Mouse (Mus musculus) thymus, postnatal 36 days (tissue): ENCODE data around the gene Atp1b3.
"Not testable (repeated sequence)": the region's sequence is repeated elsewhere in the genome, so short reads cannot be mapped to it uniquely, and the experiment has no call there.

ENCODE experiments used
- DNase-seq, 2 experiments: peaks; one replicate each; pipeline ENCODE4 v3.0.0; 2022; ENCODE audit warnings: mixed read lengths in 2 of 2

Gene Atp1b3

GRCm38 (mm10) chr9:96364141-96364838 lies at the start of gene Atp1b3:
Gene Atp1b3 (minus strand): TSS chr9:96364442.
- DNase-seq: peak; percentile 99 to 100

GRCm38 (mm10) chr9:96412821-96413405 lies 48.7 kb upstream of the Atp1b3 start:
- DNase-seq: no peak

DNA sequence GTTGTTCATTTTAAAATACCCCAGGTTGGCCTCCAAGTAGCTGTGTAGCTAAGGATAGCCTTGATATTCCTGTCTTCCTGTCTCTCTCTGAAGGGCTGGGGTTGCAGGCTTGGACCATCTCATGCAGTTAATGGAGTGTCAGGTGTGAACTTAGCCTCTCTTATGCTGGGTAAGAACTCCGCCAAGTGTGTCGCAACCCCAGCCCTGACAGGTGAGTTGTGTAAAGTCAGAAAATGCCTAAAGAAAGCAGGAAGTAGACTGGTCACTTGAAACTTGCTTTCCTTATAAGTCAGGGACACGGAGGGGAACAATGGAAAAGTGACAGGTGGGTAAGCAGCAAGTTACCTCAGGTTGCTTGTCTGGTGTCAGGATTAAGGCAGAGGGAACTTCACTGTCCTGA lies 40.1 kb upstream of the Atp1b3 start:
- no peak for DNase-seq

DNA sequence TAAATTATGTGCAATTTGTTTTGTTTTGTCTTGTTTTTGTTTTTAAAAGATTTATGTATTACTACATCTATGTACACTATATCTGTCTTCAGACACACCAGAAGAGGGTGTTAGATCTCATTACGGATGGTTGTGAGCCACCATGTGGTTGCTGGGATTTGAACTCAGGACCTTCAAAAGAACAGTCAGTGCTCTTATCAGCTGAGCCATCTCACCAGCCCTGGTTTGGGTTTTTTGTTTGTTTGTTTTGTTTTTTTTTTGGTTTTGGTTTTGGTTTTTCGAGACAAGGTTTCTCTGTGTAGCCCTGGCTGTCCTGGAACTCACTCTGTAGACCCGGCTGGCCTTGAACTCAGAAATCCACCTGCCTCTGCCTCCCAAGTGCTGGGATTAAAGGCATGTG lies 35.7 kb upstream of the Atp1b3 start:
- not testable (repeated sequence) for DNase-seq

DNA sequence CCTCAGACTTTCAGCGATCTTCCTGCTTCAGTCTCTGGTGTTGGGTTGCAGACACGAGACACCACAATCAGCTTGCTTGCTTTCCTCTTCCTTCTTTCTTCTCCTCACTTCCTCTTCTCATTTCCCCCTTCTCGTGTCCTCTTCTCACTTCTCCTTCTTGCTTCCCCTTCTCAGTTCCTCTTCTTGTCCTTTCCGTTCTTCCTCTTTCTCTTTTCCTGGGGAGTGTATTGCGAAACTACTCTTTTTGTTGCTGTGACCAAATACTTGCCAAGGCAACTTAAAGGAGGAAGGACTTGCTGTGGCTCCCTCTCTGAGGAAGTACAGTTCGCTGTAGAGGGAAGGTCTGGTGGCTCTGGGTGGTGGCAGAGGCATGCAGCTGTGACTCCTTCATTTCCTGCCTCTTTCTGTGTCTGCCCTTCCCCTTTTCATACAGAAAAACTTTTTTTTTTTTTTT lies 35.2 kb upstream of the Atp1b3 start:
- peak; percentile 50 to 67 for DNase-seq

DNA sequence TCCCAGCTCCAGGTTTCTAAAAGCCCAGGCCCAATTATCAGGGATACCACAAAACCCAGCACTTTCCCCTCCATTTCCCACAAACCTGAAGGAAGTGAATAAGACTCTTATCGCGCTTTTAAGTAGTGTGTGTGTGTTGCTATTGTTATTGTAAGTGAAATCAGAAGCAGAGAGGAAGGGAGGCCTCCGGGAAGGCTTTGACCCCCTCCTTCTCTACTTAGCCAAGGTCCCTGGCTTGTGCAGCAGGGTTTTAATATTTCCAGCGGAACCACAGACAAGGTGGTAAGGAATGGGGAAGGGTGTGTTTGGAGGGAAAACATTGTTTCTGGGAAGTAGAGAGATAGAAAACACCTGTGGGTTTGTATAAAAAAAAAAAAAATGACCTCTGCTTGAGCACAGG lies 34.4 kb upstream of the Atp1b3 start:
- DNase-seq: no peak

- DNase-seq: no peak
Observed at GRCm38 (mm10) chr9:96398165-96398564, 33.9 kb upstream of the Atp1b3 start.

GRCm38 (mm10) chr9:96394910-96395690 lies 30.9 kb upstream of the Atp1b3 start:
- peak; percentile 23 to 41 for DNase-seq

DNA sequence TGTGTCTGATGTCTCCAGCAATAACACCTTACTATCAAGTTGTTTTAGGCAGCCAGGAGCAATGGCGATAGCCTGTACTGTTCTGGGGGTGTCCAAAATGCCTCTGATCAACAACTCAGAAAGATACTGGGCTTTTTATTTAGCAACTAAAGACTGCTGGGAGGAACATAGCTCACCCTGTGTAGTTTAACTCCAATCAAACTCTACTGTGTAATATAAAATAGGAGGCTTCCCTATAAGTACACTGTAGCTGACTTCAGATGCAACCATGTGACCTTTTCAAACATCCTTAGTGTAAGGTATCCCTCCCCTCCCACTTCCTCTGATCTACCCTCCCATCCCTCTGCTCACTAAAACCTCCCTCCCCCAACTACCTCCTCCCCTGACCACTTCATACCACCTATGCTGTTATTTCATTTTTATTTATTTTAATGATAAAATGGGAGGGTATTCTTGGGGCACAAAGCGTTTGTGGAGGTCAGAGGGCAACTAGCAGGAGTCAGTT lies 29.5 kb upstream of the Atp1b3 start:
- no peak for DNase-seq

DNA sequence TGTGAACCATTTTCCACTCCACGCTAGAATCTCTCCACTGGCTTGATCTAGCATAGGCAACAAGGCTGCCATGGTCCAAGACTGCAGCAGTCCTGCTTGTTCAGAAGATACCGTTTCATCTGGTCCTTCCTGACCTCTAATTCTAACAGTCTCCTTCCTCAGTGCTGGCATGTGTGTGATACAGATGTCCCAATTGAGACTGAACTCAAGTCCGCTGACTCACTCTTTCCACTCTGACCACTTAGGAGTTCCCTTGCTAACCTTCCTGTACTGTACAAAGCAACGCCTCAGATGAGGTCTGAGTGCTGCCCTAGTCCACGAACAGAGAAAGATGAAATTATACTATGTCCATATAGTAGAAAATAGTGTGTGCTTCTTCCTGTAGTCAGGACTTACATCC lies 28.9 kb upstream of the Atp1b3 start:
- no peak for DNase-seq

DNA sequence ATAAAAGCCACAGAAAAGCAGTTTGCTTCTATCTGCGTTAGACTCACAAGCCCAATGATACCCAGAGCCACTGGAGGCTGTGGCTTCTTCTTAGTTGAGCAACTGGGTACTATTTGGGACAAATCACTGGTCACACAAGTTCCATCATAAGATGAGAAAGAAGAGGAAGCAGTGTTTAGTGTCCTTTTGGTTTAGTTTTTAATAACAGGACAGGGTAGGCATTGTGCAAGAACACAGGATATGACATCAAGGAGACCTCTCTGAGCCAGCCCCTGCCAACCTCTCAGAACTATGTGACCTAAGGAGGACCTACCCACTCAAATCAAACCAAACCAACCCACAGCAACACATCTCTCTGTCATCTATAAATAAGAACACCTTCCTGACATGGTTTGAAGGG lies 27.7 kb upstream of the Atp1b3 start:
- no peak for DNase-seq

DNA sequence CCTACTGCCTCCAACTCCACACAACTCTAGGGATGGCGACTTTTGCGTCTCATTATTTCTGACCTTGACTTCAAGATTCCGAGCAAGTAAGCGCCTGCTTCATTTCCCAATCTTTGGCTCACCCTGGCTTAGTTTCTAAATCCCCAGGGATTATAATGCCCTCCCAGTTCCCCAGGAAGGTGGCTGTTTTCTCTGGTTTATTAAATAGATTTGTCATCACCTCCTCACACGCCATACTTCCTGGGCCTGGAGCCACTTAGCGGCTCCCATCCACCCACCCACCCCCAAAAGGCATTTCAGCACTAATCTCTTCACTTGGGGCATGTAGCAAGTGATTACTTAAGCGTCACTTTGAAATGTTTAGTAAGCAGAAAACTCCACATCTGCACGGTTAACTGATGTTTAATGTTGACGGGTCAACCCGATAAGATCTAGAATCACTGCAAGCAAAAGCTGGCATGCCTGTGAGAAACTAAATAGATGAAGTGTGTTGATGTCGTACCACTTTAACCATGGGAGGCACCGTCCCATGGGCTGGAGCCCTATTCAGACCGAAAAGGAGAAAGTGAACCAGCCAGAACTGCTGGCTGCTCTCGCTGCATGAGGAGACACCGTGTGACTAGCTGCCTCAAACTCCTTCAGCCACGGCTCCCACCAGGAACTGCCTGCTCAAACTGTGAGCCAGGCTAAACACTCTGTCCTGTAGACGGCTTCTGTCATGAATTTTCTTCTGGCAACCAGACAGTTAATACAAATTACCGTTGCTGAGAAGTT lies 19.7 kb upstream of the Atp1b3 start:
- DNase-seq: no peak

GRCm38 (mm10) chr9:96382756-96383155 lies 18.5 kb upstream of the Atp1b3 start:
- DNase-seq: no peak

DNA sequence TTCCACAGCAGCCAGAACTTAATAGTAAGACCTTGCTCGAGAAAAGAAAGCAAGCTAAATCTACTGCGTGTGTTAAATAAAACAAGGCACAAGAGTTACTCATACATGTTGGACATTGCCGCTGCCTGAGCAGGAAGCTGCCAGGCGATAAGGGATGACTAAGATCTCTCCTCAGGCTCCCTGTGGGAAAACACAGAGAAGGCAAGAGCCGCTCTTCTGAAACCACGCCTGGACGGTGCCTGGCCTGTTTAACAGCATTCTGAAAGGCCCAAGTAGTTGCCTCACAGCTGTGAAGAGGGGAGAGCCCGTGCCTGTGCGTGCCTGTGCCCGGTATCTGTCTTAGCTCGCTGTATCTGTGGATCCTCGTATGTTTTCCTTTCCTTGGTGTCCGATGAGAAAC lies 17.2 kb upstream of the Atp1b3 start:
- no peak for DNase-seq

DNA sequence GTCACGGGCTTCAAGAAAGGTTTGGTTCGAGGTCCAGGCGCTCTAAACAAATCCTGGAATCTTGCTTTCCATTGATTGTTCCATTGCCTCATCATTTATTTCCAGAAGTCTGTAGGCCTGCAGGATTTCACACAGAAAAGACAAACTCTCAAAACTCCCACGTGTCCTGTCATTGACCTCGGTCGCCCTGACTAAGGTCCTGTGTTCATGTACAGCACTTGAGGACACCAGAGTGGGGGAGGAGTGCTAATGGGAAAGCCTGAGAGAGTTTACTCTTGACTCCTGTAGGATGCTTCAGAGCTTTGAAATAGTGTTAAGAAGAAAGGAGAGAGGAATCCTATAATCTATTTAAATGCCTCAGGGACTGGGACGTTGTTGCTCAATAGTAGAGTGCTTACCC lies 15.3 kb upstream of the Atp1b3 start:
- no peak for DNase-seq

DNA sequence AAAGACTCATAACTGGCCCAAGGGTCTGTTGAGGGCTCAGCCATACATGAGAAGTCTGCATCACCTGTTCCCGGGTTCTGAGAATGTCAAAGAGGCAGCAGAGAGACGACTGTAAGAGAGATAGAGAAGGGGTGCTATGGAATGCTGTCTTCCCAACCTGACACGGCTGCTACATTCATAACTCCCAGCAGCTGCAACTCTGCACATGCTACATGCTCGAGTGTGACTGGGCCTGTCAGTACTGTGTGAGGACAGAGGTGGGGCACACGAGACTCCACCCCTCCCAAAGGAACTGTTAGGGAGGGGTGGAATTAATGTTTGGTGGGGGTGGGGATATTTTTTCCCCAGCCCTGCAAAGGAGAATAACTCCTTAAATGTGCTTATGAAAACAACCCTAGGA lies 14.5 kb upstream of the Atp1b3 start:
- DNase-seq: no peak

GRCm38 (mm10) chr9:96377096-96377495 lies 12.9 kb upstream of the Atp1b3 start:
- no peak for DNase-seq

- no peak for DNase-seq
Observed at GRCm38 (mm10) chr9:96375819-96376218, 11.6 kb upstream of the Atp1b3 start.

- no peak for DNase-seq
Observed at GRCm38 (mm10) chr9:96371075-96371474, 6.8 kb upstream of the Atp1b3 start.

- no peak for DNase-seq
Observed at GRCm38 (mm10) chr9:96369654-96370384, 5.6 kb upstream of the Atp1b3 start.

- no peak for DNase-seq
Observed at GRCm38 (mm10) chr9:96365271-96365872, 1.1 kb upstream of the Atp1b3 start.
